Mouse (Mus musculus) intestine, embryonic 14.5 days (tissue): ENCODE measurements around the gene Marveld2. TPM values are rescaled to one million over a fixed set of nuclear protein-coding genes. Genes with fewer than 3 reads are reported as not detected.

Experiments
- ATAC-seq: fragments of 200-750 bp; cut with Nextera tagmentation; replicated peaks from 2 replicates; pipeline ENCODE4 v1.8.0; 2017; ENCODE audit warnings: low read depth, moderate number of reproducible peaks, moderate TSS enrichment, moderate library complexity; ENCODE audit not compliant: low FRiP score, low TSS enrichment
- DNase-seq: peaks from one replicate; pipeline ENCODE4 v3.0.0-alpha.2; 2018; ENCODE audit warnings: low spot score
- H3K27ac ChIP-seq: fragments of 300-500 bp; sonication (generic); 2 replicates; pipeline ENCODE4 v1.5.1; 2014; ENCODE audit warnings: low read depth, mild to moderate bottlenecking, control low read depth
- H3K27me3 ChIP-seq: fragments of 300-500 bp; sonication (generic); replicated peaks from 2 replicates; pipeline ENCODE4 v1.6.1; 2014; ENCODE audit warnings: low read length, control low read depth; ENCODE audit not compliant: control insufficient read depth, insufficient read depth
- H3K36me3 ChIP-seq: fragments of 300-500 bp; sonication (generic); 2 replicates; pipeline ENCODE4 v1.6.1; 2014; ENCODE audit warnings: low read length, control low read depth; ENCODE audit not compliant: control insufficient read depth, insufficient read depth
- H3K4me1 ChIP-seq: fragments of 300-500 bp; sonication (generic); replicated peaks from 2 replicates; pipeline ENCODE4 v1.6.1; 2014; ENCODE audit warnings: low read length, control low read depth, mixed read lengths; ENCODE audit not compliant: control insufficient read depth, insufficient read depth
- H3K4me2 ChIP-seq: fragments of 300-500 bp; sonication (generic); 2 replicates; pipeline ENCODE4 v1.6.1; 2014; ENCODE audit warnings: low read length
- H3K4me3 ChIP-seq: fragments of 300-500 bp; sonication (generic); 2 replicates; pipeline ENCODE4 v1.5.1; 2014; ENCODE audit warnings: low read depth, low read length, control low read depth, mixed read lengths
- H3K9ac ChIP-seq: fragments of 300-500 bp; sonication (generic); 2 replicates; pipeline ENCODE4 v1.6.1; 2014; ENCODE audit warnings: mild to moderate bottlenecking, low read length
- H3K9me3 ChIP-seq: fragments of 300-500 bp; sonication (generic); 2 replicates; pipeline ENCODE4 v1.6.1; 2016; ENCODE audit warnings: low read length, control low read depth; ENCODE audit not compliant: control insufficient read depth
- WGBS: fragments of 180-500 bp; shearing (Covaris S2); extraction: QIAGEN DNeasy Blood & Tissue Kit; methylation state at CpG from one replicate; pipeline ENCODE4 v1.1.7; 2014; 5-methylcytosine and 5-hydroxymethylcytosine counted together
- polyA plus RNA-seq: library from polyadenylated mRNA; unstranded; fragments of >200 nt; fragmentation: Nextera tagmentation; extraction: Ambion mirVana; gene quantifications from 2 replicates; pipeline ENCODE4 v1.2.1, GENCODE M21; 2014

The Marveld2 gene
- polyA plus RNA-seq, 1 experiment from 2014 or later = 24.0 TPM

DNA sequence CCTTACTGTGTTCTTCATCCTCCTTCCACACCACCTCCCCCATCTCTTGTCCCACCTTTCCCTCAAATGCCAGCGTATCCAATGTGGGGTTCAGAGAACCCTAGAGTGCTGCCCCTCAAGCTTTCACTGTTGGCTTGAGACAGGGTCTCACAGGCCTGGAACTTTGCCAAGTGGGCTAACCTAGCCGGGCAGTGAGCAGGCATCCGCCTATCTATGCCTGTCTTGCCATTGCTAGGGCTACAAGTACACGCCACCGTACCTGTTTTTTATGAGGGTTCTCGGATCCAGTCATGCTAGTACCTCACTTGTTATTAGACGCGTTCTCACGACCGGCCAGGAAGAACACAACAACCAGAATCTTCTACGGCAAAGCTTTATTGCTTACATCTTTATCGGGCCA, 28.1 kb downstream of the Marveld2 start:
- no peaks in the 10 kb centered on the region for H3K4me1 ChIP-seq
- no peak overlapping the region for H3K4me2 ChIP-seq
- no peaks in the 10 kb centered on the region for H3K36me3 ChIP-seq
- no peak overlapping the region for H3K4me3 ChIP-seq
- WGBS = 88% methylated on average over 10 of the region's 12 CpGs
- ATAC-seq (no peak), DNase-seq (peak; percentile 45)
- no peak overlapping the region for H3K9ac ChIP-seq
- H3K27ac ChIP-seq = no peak overlapping the region
- H3K9me3 ChIP-seq = no peaks in the 10 kb centered on the region
- no peaks in the 10 kb centered on the region for H3K27me3 ChIP-seq

DNA sequence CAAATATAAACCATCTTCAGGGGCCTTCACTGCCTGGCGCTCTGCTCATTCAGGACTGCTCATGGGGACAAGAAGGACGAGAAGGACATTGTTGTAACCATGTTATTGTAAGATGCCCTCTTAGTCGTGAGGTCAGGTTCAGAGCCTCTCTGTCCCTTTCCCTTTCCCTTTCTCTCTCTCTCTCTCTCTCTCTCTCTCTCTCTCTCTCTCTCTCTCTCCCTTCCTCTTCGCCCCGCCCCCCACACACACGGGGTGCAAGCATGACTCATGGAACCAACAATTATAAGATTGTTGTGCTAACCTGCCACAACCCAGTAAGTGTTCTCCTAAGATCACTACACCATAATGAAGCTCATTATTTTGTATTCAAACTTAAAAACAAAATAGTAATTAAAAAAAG, 34.6 kb downstream of the Marveld2 start:
- ATAC-seq (no peak), DNase-seq (peak; percentile 47)
- Histone ChIP-seq H3K36me3 (no peaks in the 10 kb centered on the region), H3K4me1 (0 out of 2 replicates have a peak, but pooled peaks cover 6% of the 10 kb centered on the region), H3K27me3 (no peaks in the 10 kb centered on the region), H3K4me3 (no peak overlapping the region), H3K9me3 (no peaks in the 10 kb centered on the region), H3K4me2 (no peak overlapping the region), H3K9ac (no peak overlapping the region), H3K27ac (no peak overlapping the region)
- WGBS = 32% methylated on average over 6 of the region's 6 CpGs

DNA sequence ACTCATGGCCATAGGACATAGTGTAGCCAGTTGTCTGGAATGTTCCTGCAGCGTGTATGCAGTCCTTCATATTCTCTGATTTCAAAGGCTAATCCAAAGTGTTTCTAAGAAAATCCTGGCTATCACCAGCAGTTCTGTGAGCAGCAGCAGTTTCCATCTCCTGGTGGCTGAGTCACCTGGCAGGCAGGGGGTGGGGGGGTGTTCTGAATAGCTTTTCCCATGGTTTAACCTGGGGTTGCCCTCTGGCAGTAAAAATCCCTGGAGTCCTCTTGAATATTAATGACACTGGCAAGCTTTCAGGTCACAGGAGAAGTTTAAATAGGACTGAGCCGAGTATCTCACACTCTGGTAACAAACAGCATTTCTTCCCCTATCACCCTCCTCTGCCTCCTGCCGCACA, 35.1 kb downstream of the Marveld2 start:
- DNase-seq = no peak
- no peaks in the 10 kb centered on the region for H3K27me3 ChIP-seq
- no peaks in the 10 kb centered on the region for H3K36me3 ChIP-seq
- ATAC-seq = no peak
- H3K27ac ChIP-seq = no peak overlapping the region
- H3K4me2 ChIP-seq = no peak overlapping the region
- no peaks in the 10 kb centered on the region for H3K9me3 ChIP-seq
- 19% methylated on average over 3 of the region's 3 CpGs for WGBS
- no peak overlapping the region for H3K9ac ChIP-seq
- H3K4me1 ChIP-seq = 0 out of 2 replicates have a peak, but pooled peaks cover 6% of the 10 kb centered on the region
- no peak overlapping the region for H3K4me3 ChIP-seq

DNA sequence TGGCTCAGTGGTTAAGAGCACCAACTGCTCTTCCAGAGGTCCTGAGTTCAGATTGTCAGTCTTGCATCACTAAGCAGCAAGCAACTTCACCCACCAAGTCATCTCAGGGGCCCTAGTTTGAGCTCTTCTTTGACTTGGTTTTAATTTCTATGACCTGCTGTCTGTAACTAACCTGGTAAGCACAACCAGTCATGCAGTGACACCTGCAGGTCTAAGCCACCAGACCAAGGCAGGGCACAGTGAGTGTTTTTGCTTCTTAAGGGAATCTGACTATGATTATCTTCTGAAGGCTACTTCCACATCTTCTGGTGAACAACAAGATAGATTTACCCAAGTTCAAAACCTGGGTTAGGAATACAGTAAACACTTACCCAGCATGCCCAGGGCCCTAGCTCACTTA, 36.8 kb downstream of the Marveld2 start:
- Histone ChIP-seq H3K4me1 (0 out of 2 replicates have a peak, but pooled peaks cover 6% of the 10 kb centered on the region), H3K9me3 (no peaks in the 10 kb centered on the region), H3K9ac (no peak overlapping the region), H3K27ac (no peak overlapping the region), H3K27me3 (no peaks in the 10 kb centered on the region), H3K4me2 (no peak overlapping the region), H3K36me3 (no peaks in the 10 kb centered on the region), H3K4me3 (no peak overlapping the region)
- no peak for ATAC-seq
- DNase-seq = no peak

DNA sequence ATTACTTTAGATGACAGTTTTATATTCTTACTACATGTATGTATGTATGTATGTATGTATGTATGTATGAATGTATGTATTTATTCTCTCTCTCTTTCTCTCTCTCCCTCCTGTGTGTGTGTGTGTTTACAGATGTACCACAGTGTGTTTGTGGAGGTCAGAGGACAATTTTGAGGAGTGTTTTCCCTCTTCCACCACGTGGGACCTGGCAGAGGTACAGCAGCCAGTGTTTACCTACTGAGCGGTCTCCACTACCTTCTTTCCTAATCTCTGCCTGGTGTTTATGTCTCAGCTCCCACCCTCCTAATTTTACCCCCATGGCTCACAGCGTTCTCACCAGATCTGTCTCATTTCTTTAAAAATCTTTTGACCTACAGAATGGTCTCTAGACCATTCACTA, 37.6 kb downstream of the Marveld2 start:
- ATAC-seq (no peak), DNase-seq (no peak)
- H3K27ac ChIP-seq = no peak overlapping the region
- H3K36me3 ChIP-seq = no peaks in the 10 kb centered on the region
- 37% methylated on average over 3 of the region's 3 CpGs for WGBS
- no peak overlapping the region for H3K4me2 ChIP-seq
- no peaks in the 10 kb centered on the region for H3K9me3 ChIP-seq
- H3K4me1 ChIP-seq = 0 out of 2 replicates have a peak, but pooled peaks cover 6% of the 10 kb centered on the region
- no peaks in the 10 kb centered on the region for H3K27me3 ChIP-seq
- H3K9ac ChIP-seq = no peak overlapping the region
- no peak overlapping the region for H3K4me3 ChIP-seq

DNA sequence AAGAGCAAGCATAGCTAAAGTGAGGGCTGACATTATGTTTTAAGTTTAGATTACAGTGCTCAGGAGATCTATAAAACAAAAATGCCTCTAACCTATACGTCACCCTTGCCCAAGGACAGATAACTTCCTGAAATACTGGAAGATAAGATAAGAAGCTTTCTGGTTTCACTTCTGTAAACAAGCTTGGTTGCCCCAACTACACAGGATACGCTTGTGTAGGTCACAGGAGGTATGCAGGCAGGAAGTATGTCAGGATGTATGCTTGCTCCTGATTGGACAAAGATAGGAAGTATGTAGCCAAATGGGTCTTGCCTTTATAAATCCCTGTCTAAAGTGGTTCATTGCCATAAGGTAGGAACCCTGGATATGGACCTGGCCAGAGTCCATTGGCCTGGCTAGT, 40.8 kb downstream of the Marveld2 start:
- no peak overlapping the region for H3K27ac ChIP-seq
- no peak overlapping the region for H3K4me2 ChIP-seq
- 31% methylated on average over 2 of the region's 2 CpGs for WGBS
- H3K9me3 ChIP-seq = no peaks in the 10 kb centered on the region
- DNase-seq = no peak
- H3K4me3 ChIP-seq = no peak overlapping the region
- H3K36me3 ChIP-seq = no peaks in the 10 kb centered on the region
- no peak overlapping the region for H3K9ac ChIP-seq
- no peaks in the 10 kb centered on the region for H3K27me3 ChIP-seq
- peak; percentile 50; the same call in 1 of the 2 replicates for ATAC-seq
- H3K4me1 ChIP-seq = no peaks in the 10 kb centered on the region

DNA sequence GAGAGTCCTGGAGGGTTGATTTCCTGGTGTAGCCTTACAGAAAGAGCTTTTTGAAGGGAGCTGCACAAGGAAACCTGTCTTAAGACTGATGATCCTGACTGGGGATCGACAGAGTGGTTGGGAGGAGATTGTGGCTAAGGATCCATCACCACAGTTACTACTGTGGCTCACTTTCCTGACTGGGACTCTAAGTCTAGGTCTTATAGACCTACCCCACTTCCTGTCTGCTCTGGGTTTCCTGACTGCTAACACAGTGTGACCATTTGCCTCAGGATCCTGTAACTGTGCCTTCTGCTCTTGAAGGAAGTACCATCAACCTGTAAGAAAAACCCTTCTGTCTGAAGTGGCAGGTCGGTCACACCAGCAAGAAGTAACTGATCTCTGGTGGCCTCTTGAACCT, 46.1 kb downstream of the Marveld2 start:
- Histone ChIP-seq H3K4me2 (no peak overlapping the region), H3K27me3 (no peaks in the 10 kb centered on the region), H3K4me1 (no peaks in the 10 kb centered on the region), H3K27ac (no peak overlapping the region), H3K9ac (no peak overlapping the region), H3K4me3 (no peak overlapping the region), H3K36me3 (no peaks in the 10 kb centered on the region), H3K9me3 (no peaks in the 10 kb centered on the region)
- DNase-seq (no peak), ATAC-seq (no peak)
- WGBS = 83% methylated on average over 2 of the region's 2 CpGs

DNA sequence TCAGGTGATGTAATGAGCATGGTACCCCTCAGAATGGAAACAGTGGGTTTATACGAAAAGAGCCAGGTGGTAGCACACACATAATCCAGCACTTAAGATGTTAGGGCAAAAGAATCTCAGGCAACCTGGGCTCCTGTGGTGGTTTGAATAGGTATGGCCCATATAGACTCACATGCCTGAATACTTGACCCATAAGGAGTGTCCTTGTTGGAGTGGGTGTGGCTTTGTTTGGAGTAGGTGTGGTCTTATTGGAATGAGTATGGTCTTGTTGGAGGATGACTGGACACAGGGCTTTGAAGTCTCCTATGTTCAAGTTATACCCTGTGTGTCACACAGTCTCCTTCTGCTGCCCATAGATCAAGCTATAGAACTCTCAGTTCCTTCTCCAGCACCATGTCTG, 48.4 kb downstream of the Marveld2 start:
- no peaks in the 10 kb centered on the region for H3K36me3 ChIP-seq
- no peaks in the 10 kb centered on the region for H3K4me1 ChIP-seq
- H3K4me3 ChIP-seq = no peak overlapping the region
- H3K9ac ChIP-seq = no peak overlapping the region
- no peak overlapping the region for H3K4me2 ChIP-seq
- ATAC-seq (no peak), DNase-seq (no peak)
- 98% methylated on average over 1 of the region's 1 CpGs for WGBS
- no peak overlapping the region for H3K27ac ChIP-seq
- no peaks in the 10 kb centered on the region for H3K9me3 ChIP-seq
- H3K27me3 ChIP-seq = no peaks in the 10 kb centered on the region

DNA sequence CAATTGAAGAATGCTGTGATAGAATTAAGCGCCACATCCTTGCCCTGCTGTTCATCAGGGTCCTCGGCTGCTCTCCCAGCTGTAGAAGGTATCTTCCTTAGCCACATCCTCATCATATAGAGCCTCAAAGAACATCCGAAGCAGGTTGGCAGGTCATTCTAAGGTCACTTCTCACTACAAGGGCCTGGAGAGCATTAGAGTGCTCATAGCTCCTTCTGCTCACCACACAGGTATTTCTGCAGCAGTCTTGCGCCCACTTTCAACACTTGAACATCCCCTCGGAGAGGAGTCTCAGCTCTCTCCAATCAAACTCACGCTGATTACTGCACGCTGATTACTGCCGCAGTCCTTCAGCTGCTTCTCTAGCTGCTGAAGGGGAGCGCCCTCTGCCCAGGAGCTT, 57.3 kb downstream of the Marveld2 start:
- Histone ChIP-seq H3K9ac (no peak overlapping the region), H3K9me3 (no peaks in the 10 kb centered on the region), H3K36me3 (no peaks in the 10 kb centered on the region), H3K4me3 (no peak overlapping the region), H3K27ac (no peak overlapping the region), H3K4me1 (no peaks in the 10 kb centered on the region), H3K27me3 (no peaks in the 10 kb centered on the region), H3K4me2 (no peak overlapping the region)
- 80% methylated on average over 9 of the region's 9 CpGs for WGBS
- ATAC-seq (no peak), DNase-seq (no peak)
